Comparison of ENCODE assay signal across 18 mouse cellular contexts in genomic region chr7:95465506-95465905, GRCm38 (mm10).
DNase-seq lines count a peak whose midpoint lies in the region.
"Had no signal": no experiment of that assay in that cellular context is flagged by ENCODE, and none has a peak within 500 bp of the region (broad histone marks: within the 10 kb centered on the region; RNA-seq: fewer than 3 reads in every experiment).

No protein-coding gene starts in this region.

- H3K36me3 ChIP-seq in heart, embryonic 10.5 days = no peaks in the 10 kb centered on the region
- H3K36me3 ChIP-seq: embryonic facial prominence, embryonic 15.5 days; forebrain, embryonic 10.5 days; hindbrain, embryonic 15.5 days had no signal

- 86% methylated on average over 4 of the region's 4 CpGs for WGBS in heart, embryonic 10.5 days

- DNase-seq in heart, adult 8-10 months (ENCODE audit: low spot score) = peak; percentile 13
- DNase-seq in heart, embryonic 10.5 days (ENCODE audit: low spot score) = no peak
- DNase-seq in kidney, adult 9 months = peak; percentile 3
- DNase-seq in kidney, postnatal 10 days = no peak
- peak; percentile 42 for DNase-seq in adrenal gland, adult 8-10 months
- peak; percentile 6 for DNase-seq in adrenal gland, postnatal 25 days
- DNase-seq in layer of hippocampus, adult 9-11 months = no peak
- DNase-seq in left cerebral cortex, postnatal 36 days (ENCODE audit: low spot score in 2 of 2) = no peak
- DNase-seq: cerebellum, adult 2 months; cerebellum, postnatal 10 days; embryo, embryonic 11 days; gastrocnemius, adult 2 months; gastrocnemius, postnatal 25 days; heart, adult 2 months had no signal

- no peaks in the 10 kb centered on the region for H3K9me3 ChIP-seq in heart, embryonic 10.5 days
- H3K9me3 ChIP-seq: embryonic facial prominence, embryonic 15.5 days; forebrain, embryonic 10.5 days; hindbrain, embryonic 15.5 days had no signal

- intact Hi-C loops in left cerebral cortex, postnatal 36 days (cut with DNase I) = no loop called here

- no peak overlapping the region for H3K27ac ChIP-seq in heart, embryonic 10.5 days
- H3K27ac ChIP-seq: embryonic facial prominence, embryonic 15.5 days; forebrain, embryonic 10.5 days; gastrocnemius, adult 2 months; heart, adult 2 months; hindbrain, embryonic 15.5 days had no signal

- no peak overlapping the region for H3K4me3 ChIP-seq in heart, embryonic 10.5 days
- H3K4me3 ChIP-seq: embryonic facial prominence, embryonic 15.5 days; erythroblast, embryonic 14.5 days; forebrain, embryonic 10.5 days; gastrocnemius, adult 2 months; heart, adult 2 months; hindbrain, embryonic 15.5 days had no signal

- no peaks in the 10 kb centered on the region for H3K27me3 ChIP-seq in heart, embryonic 10.5 days (ENCODE audit: insufficient read depth, poor library complexity, severe bottlenecking)
- H3K27me3 ChIP-seq: embryonic facial prominence, embryonic 15.5 days; hindbrain, embryonic 15.5 days had no signal

- no peaks in the 10 kb centered on the region for H3K4me1 ChIP-seq in heart, embryonic 10.5 days
- H3K4me1 ChIP-seq: embryonic facial prominence, embryonic 15.5 days; hindbrain, embryonic 15.5 days had no signal

Comparison
In these comparisons a context has a peak if more than half of its experiments do, and no peak if none do; other contexts are left out.
1. DNase-seq: peak in heart, adult 8-10 months (single experiment), kidney, adult 9 months (single experiment), adrenal gland, adult 8-10 months (single experiment) and adrenal gland, postnatal 25 days (single experiment); none in heart, embryonic 10.5 days (single experiment), kidney, postnatal 10 days (single experiment), layer of hippocampus, adult 9-11 months (single experiment) and left cerebral cortex, postnatal 36 days (0 of 2).